Mouse (Mus musculus): Measurements from ENCODE around the gene Vmn1r221. TPM values are rescaled to one million over a fixed set of nuclear protein-coding genes. Genes with fewer than 3 reads are reported as not detected.
A peak's percentile ranks its signal among the peaks of the same experiment; 100 is the strongest.
"Not testable (repeated sequence)": the region's sequence is repeated elsewhere in the genome, so short reads cannot be mapped to it uniquely, and the experiment has no call there.

Vmn1r221 gene
- polyA plus RNA-seq (2016; fragmentation: Nextera tagmentation; extraction: Ambion mirVana) = not detected in 2 replicates

DNA sequence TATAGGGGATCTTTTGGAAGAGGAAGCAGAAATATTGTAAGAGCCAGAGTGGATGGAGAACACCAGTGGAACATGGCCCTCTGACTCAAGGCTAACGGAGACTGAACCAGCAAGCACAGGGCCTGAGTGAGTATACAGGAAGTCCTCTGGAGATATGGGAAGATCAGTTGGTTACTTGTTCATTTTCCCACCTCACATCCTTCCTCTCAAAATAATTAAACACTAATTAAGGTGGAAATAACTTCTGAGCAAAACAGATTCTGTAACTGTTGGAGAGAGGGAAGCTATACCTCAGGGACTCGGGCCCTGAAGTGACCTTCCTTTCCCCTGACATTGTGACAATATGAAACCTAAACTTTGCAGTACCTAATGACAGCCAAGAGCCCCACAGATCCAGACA, at the start of gene Vmn1r221:
Gene Vmn1r221 (plus strand): TSS at position 301 of the 400 bp plus-strand sequence.
- H3K27ac ChIP-seq; H3K4me3 ChIP-seq; H3K4me1 ChIP-seq; H3K9ac ChIP-seq; H3K4me2 ChIP-seq (replicated peaks); H3K36me3 ChIP-seq; H3K9me3 ChIP-seq; ATAC-seq (ENCODE audit: low FRiP score, low read depth); H3K27me3 ChIP-seq (replicated peaks): not testable (repeated sequence)
- WGBS = 90% methylated on average over 2 of the region's 2 CpGs

DNA sequence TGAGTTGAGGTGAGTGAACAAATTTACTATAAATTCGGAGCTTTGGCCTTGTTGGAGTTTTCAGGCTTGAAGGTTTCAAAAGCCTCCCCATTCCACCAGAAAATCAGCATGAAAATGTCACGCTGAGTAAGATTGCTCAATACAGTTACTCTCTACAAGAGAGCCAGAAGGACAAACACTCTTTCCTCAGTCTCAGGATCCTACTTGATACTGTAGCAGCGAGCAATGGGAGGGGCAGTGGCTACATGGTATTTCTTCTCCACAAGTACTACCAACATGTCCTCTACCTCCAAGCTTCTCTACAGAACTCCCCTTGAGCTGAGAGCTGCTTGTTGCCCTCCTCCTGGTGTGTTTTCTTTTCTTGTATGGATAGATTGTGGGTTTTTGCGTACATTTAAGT, 47.5 kb upstream of the Vmn1r221 start:
- not testable (repeated sequence) for H3K27me3 ChIP-seq (replicated peaks); H3K4me1 ChIP-seq; H3K9ac ChIP-seq; H3K27ac ChIP-seq; H3K4me3 ChIP-seq; H3K36me3 ChIP-seq; ATAC-seq (ENCODE audit: low FRiP score, low read depth); H3K9me3 ChIP-seq; H3K4me2 ChIP-seq (replicated peaks)
- 90% methylated on average over 4 of the region's 4 CpGs for WGBS

DNA sequence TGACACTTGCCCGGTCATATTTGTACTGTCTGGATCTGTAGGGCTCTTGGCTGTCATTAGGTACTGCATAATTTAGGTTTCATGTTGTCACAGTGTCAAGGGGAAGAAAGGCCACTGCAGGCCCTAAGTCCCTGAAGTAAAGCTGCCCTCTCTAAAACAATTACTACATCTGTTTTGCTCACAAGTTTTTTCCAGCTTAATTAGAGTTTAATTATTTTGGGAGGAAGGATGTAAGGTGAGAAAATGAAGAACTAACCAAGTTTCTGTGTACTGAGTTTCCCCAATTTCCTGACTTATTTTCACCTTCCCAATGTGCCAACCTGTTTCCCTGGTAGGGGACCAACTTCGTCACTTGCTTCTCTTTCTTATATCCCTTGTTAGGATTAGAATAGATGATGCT, 26.1 kb upstream of the Vmn1r221 start, which contains the start of gene Vmn1r220:
Gene Vmn1r220 (minus strand): TSS at position 101 of the 400 bp plus-strand sequence.
- no peaks in the 10 kb centered on the region for H3K9me3 ChIP-seq
- no peak within 1 kb of the TSS for H3K9ac ChIP-seq
- no peaks in the 10 kb centered on the region for H3K36me3 ChIP-seq
- 91% methylated on average over 2 of the region's 2 CpGs for WGBS
- H3K27me3 ChIP-seq (replicated peaks) = no peaks in the 10 kb centered on the region
- no peak within 1 kb of the TSS for H3K27ac ChIP-seq
- H3K4me2 ChIP-seq (replicated peaks) = no peak within 1 kb of the TSS
- no peaks in the 10 kb centered on the region for H3K4me1 ChIP-seq
- no peak for ATAC-seq (ENCODE audit: low FRiP score, low read depth)
- no peak within 1 kb of the TSS for H3K4me3 ChIP-seq

DNA sequence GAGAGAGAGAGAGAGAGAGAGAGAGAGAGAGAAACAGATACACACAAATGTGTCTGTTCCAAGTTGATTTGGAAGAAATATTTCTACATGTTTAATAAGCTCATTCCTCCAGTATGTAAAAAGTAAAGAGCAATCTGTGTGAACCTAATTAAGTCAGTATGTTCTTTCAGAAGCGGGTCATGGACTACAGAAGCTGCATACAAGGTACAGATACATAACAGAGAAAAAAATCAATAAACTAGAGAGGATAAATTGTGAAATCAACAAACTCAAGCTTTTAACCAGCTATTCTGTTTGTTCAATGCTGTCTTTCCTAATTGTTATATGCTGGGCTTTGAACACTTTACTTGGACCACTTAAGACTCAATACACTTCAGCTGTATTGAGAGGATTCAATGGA, 10.0 kb upstream of the Vmn1r221 start:
- ATAC-seq (ENCODE audit: low FRiP score, low read depth); H3K27ac ChIP-seq; H3K4me2 ChIP-seq (replicated peaks); H3K9ac ChIP-seq; H3K9me3 ChIP-seq; H3K4me3 ChIP-seq; H3K4me1 ChIP-seq; H3K27me3 ChIP-seq (replicated peaks); H3K36me3 ChIP-seq: not testable (repeated sequence)
- WGBS = 90% methylated on average over 1 of the region's 1 CpGs

DNA sequence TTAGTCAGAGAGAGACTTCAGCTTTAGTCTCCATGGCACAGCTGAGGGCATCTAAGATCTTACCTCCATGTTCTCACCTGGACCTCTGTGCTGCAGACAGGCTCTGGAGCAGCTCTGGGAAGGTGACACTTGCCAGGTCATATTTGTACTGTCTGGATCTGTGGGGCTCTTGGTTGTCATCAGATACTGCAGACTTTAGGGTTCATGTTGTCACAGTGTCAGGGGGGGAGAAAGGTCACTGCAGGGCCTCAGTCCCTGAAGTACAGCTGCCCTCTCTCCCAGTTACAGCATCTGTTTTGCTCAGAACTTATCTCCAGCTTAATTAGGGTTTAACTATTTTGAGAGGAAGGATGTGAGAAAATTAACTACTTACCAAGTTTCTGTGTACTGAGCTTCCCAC, 21.9 kb downstream of the Vmn1r221 start, which contains the start of gene Vmn1r222:
Gene Vmn1r222 (minus strand): TSS at position 101 of the 400 bp plus-strand sequence.
- H3K9ac ChIP-seq; H3K27ac ChIP-seq; H3K4me1 ChIP-seq; ATAC-seq (ENCODE audit: low FRiP score, low read depth); H3K4me3 ChIP-seq; H3K9me3 ChIP-seq; H3K4me2 ChIP-seq (replicated peaks); H3K36me3 ChIP-seq; H3K27me3 ChIP-seq (replicated peaks): not testable (repeated sequence)

DNA sequence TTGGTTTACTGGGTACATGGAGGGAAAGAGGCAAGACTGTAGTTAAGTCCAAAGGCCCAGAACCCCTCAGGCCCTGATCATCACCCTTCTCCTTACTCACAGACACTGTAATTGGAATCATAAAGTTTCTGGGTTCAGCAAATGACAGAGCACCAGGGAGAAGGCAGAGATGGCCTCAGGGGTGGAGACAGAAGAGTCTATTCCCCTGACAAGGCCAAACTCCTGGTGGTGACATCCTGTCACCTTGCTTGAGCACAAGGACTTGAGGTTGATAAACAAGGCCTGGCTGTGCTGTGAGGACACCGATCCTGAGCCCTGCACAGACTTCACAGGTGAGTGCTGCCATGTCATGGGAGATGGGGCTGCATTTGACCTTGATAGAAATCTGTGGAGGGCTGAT, 32.9 kb downstream of the Vmn1r221 start, which contains the start of gene Vmn1r223:
Gene Vmn1r223 (plus strand): TSS at position 301 of the 400 bp plus-strand sequence.
- not testable (repeated sequence) for H3K9me3 ChIP-seq; H3K27ac ChIP-seq; ATAC-seq (ENCODE audit: low FRiP score, low read depth); H3K9ac ChIP-seq; H3K4me1 ChIP-seq; H3K27me3 ChIP-seq (replicated peaks); H3K36me3 ChIP-seq; H3K4me3 ChIP-seq; H3K4me2 ChIP-seq (replicated peaks)
- 97% methylated on average over 1 of the region's 1 CpGs for WGBS

DNA sequence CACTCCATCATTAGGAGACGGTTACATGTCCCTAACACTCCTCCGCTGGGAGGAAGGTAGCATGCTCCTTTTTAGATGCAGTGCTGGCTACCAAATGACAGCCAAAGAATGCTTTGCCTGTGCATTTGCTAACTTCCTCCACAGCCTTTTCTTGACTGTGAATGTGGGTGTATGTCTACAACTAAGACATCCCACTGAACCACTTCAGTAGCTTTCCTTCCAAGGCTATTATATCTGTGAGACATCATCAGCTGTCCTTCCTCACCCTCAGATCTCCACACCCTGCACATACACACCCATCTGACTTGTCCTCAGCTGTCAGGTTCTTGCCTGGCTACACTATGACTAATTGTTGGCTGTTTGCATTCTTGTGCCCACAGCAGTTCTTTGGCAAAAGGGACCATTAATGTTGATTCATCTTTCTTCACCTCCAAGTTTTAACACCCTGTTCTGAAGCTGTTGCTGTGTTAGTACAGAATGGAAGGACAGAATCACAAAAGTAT, 44.7 kb downstream of the Vmn1r221 start:
- H3K4me2 ChIP-seq (replicated peaks) = no peak overlapping the region
- no peaks in the 10 kb centered on the region for H3K9me3 ChIP-seq
- WGBS = 91% methylated on average over 2 of the region's 2 CpGs
- no peaks in the 10 kb centered on the region for H3K4me1 ChIP-seq
- H3K4me3 ChIP-seq = no peak overlapping the region
- no peaks in the 10 kb centered on the region for H3K36me3 ChIP-seq
- H3K9ac ChIP-seq = no peak overlapping the region
- H3K27ac ChIP-seq = no peak overlapping the region
- no peak for ATAC-seq (ENCODE audit: low FRiP score, low read depth)
- H3K27me3 ChIP-seq (replicated peaks) = no peaks in the 10 kb centered on the region

DNA sequence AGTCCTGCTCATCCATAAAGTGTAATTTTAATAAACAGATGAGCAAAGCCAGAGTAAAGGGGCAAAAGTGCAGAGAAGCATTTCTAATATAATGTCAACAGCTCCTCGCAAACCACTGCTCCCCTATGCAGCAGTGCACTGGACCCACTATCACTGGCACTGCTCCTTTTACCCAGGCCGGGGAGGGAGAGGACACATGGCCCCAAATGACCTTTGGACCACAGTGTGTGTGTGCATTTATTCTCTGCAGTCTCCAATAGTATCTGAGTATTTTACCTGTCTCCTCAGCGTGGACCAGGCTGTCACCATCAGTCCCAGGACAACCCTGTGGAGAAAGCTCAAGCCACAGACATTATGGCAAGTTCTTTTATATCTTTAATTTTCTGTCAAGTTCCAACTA, 54.7 kb downstream of the Vmn1r221 start:
- H3K4me3 ChIP-seq; H3K27ac ChIP-seq; H3K9me3 ChIP-seq; H3K27me3 ChIP-seq (replicated peaks); H3K4me1 ChIP-seq; H3K36me3 ChIP-seq; H3K4me2 ChIP-seq (replicated peaks); ATAC-seq (ENCODE audit: low FRiP score, low read depth); H3K9ac ChIP-seq: not testable (repeated sequence)
- 88% methylated on average over 3 of the region's 3 CpGs for WGBS

DNA sequence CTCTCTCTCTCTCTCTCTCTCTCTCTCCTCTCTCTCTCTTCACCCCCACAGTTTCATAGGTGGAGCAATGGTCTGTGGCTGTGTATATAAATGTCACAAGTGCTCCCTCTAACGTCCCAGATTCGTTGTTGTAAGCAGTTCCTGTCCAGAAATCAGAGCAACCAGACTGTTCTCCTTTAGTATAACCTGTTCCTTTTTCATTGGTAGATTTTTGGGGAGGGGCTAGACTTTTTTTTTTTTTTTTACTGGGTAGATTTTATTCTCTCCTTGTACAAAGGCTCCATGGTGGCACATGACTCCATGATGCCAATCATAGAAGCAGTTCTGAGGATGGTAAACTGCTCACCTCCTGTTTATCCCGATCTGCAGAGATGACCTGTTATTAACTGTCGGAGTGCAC, 55.2 kb downstream of the Vmn1r221 start:
- 44% methylated on average over 4 of the region's 4 CpGs for WGBS
- H3K4me2 ChIP-seq (replicated peaks) = not testable (repeated sequence)

DNA sequence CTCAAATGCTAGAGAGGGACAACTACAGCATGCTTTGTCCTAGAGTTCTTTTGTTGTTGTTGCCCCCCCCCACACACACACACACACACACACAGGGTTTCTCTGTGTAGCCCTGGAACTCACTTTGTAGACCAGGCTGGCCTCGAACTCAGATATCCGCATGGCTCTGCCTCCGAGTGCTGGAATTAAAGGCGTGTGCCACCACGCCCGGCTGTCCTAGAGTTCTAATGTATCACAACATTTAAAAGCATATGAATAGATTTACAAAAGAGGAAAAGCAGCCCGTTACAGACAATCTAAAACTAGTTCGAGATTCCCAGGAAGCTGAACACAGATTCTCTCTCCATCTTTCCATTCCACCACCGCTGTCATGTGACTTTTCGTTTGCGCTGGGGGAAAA, 55.8 kb downstream of the Vmn1r221 start:
- no peaks in the 10 kb centered on the region for H3K9me3 ChIP-seq
- H3K27me3 ChIP-seq (replicated peaks) = no peaks in the 10 kb centered on the region
- WGBS = 29% methylated on average over 11 of the region's 11 CpGs
- no peaks in the 10 kb centered on the region for H3K36me3 ChIP-seq
- no peak overlapping the region for H3K9ac ChIP-seq
- H3K27ac ChIP-seq = no peak overlapping the region
- peak overlapping the region; percentile 57 for H3K4me2 ChIP-seq (replicated peaks)
- H3K4me3 ChIP-seq = peak overlapping the region; percentile 29; the same call in 1 of the 2 replicates
- H3K4me1 ChIP-seq = no peaks in the 10 kb centered on the region
- peak; percentile 66; the same call in 1 of the 2 replicates for ATAC-seq (ENCODE audit: low FRiP score, low read depth)

More for the DNA sequence above, 55.2 kb downstream of the Vmn1r221 start:
- ATAC-seq (ENCODE audit: low FRiP score, low read depth); H3K27ac ChIP-seq; H3K4me1 ChIP-seq; H3K9me3 ChIP-seq; H3K4me3 ChIP-seq; H3K27me3 ChIP-seq (replicated peaks); H3K36me3 ChIP-seq; H3K9ac ChIP-seq: not testable (repeated sequence)

DNA sequence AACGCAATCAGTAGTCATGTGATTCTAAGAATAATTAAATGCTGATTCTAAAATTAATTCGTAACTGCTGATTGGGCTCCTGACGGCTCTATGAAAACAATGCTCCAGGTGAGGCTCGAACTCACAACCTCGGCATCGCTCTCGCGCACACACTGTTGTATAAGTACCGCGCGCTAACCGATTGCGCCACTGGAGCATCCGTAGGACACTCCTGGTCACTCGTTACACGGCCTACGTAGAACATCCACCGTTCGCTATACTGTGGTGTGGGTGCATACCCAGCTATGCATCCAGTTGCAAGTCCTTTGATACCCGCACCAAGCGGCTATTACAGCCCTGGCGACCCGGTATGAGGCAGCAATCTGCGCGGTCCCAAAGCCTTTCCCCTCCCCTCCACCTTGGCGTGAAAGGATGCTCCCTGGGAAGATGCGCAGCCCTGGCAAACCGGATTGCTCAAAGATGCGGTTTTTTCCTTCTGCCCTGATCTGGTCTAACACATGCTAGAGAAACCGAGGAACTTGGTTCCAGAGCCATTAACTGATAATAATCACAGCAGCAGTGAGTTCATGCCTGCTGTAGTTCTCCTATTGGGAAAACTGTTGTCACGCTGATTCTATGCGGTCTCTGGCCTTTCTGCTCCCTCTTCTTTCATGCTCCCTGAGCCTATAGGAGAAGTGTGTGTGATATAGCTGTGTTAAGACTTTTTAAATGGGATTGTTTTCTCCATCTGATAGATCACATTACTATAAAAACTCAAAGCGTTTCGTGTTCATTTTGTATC, 56.6 kb downstream of the Vmn1r221 start:
- Histone ChIP-seq H3K4me1 (no peaks in the 10 kb centered on the region), H3K9me3 (no peaks in the 10 kb centered on the region), H3K9ac (0 out of 2 replicates have a peak overlapping the region, but pooled peaks have one; percentile 13), H3K36me3 (no peaks in the 10 kb centered on the region), H3K4me2 (replicated peaks) (peak overlapping the region; percentile 57), H3K27me3 (replicated peaks) (no peaks in the 10 kb centered on the region), H3K27ac (no peak overlapping the region), H3K4me3 (peak overlapping the region; percentile 29)
- ATAC-seq (ENCODE audit: low FRiP score, low read depth) = peak; percentile 94
- WGBS = 3% methylated on average over 34 of the region's 34 CpGs

Measured in neural tube, embryonic 12.5 days (tissue).